ENCODE assay signal across 13 mouse cellular contexts in the genomic region with DNA sequence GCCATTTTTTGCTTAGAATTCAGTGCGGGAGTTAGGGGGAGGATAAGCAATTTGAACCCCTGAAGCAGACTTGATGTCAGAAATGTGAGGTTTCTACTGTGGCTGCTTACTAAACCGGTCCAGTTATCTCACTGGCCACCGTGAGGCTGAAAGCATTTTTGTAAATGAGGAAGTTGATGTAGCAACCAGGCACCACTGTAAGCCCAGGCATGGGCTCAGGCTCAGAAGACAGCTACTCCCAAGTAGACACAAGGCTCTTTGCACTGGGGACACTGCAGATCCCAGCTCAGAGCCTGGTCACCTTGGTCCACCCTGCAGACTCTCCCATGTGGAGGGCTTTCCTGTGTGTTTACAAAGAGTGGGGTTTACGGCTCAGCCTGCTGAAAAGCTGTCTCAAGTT.
DNase-seq lines count a peak whose midpoint lies in the region; ATAC-seq lines count a peak whose summit lies in the region.
"Had no signal": no experiment of that assay in that cellular context is flagged by ENCODE, and none has a peak within 500 bp of the region (broad histone marks: within the 10 kb centered on the region; RNA-seq: fewer than 3 reads in every experiment).

No protein-coding gene starts in this region.

- no peak overlapping the region for H3K9ac ChIP-seq in liver, embryonic 12.5 days
- H3K9ac ChIP-seq in midbrain, embryonic 14.5 days (replicated peaks; ENCODE audit: low read length): no peak overlapping the region
- H3K9ac ChIP-seq: midbrain, embryonic 13.5 days had no signal

- peak; percentile 48; the same call in 1 of the 2 replicates for ATAC-seq in liver, embryonic 12.5 days
- peak; percentile 92 to 95 for ATAC-seq in hematopoietic stem cell, adult 5-6 weeks (replicated peaks in 1 of 2; ENCODE audit: insufficient read depth in 1 of 2, low FRiP score in 2 of 2, low TSS enrichment in 1 of 2, low read depth in 1 of 2, poor library complexity in 2 of 2, severe bottlenecking in 2 of 2)
- no peak for ATAC-seq in midbrain, embryonic 14.5 days (ENCODE audit: low FRiP score, low TSS enrichment)
- ATAC-seq: activated CD4-positive, CD25-positive, alpha-beta regulatory T cell, adult 4 months; forebrain, embryonic 16.5 days; midbrain, embryonic 13.5 days had no signal

- H3K4me1 ChIP-seq in liver, embryonic 12.5 days: peaks cover 43% of the 10 kb centered on the region
- H3K4me1 ChIP-seq in midbrain, embryonic 14.5 days (ENCODE audit: control insufficient read depth, insufficient read depth, low read length): no peaks in the 10 kb centered on the region
- H3K4me1 ChIP-seq: midbrain, embryonic 13.5 days had no signal

- no peaks in the 10 kb centered on the region for H3K36me3 ChIP-seq in liver, embryonic 12.5 days
- H3K36me3 ChIP-seq in splenic B cell, adult 2 months (ENCODE audit: control insufficient read depth, insufficient read depth, low read length, poor library complexity, severe bottlenecking): no peaks in the 10 kb centered on the region
- H3K36me3 ChIP-seq in midbrain, embryonic 14.5 days (ENCODE audit: control insufficient read depth, insufficient read depth, low read length): no peaks in the 10 kb centered on the region

- H3K4me3 ChIP-seq in liver, embryonic 12.5 days: no peak overlapping the region
- H3K4me3 ChIP-seq in midbrain, embryonic 14.5 days (replicated peaks; ENCODE audit: low read depth, low read length): no peak overlapping the region
- H3K4me3 ChIP-seq: midbrain, embryonic 13.5 days had no signal

- intact Hi-C loops in heart, postnatal 10 days (cut with DNase I): no loop called here

- DNase-seq in liver (no peak), MEL-GATA-1-ER (ENCODE audit: extremely low read depth, low read depth) (peak; percentile 83)
- peak; percentile 68 for DNase-seq in splenic B cell, adult 2 months (ENCODE audit: low read depth, low spot score)
- DNase-seq in midbrain, embryonic 14.5 days: no peak
- no peak for DNase-seq in heart, postnatal 10 days
- DNase-seq: kidney, adult 11 months; layer of hippocampus, postnatal 36 days; thymus, postnatal 25 days had no signal

- H3K27me3 ChIP-seq in liver, embryonic 12.5 days (replicated peaks): no peaks in the 10 kb centered on the region
- H3K27me3 ChIP-seq in splenic B cell, adult 2 months (ENCODE audit: control insufficient read depth, insufficient read depth, low read length, poor library complexity, severe bottlenecking): no peaks in the 10 kb centered on the region
- H3K27me3 ChIP-seq in midbrain, embryonic 14.5 days (ENCODE audit: control insufficient read depth, insufficient read depth, low read length): no peaks in the 10 kb centered on the region
- H3K27me3 ChIP-seq: midbrain, embryonic 13.5 days had no signal

- no peaks in the 10 kb centered on the region for H3K9me3 ChIP-seq in liver, embryonic 12.5 days (replicated peaks)
- H3K9me3 ChIP-seq in midbrain, embryonic 14.5 days (ENCODE audit: control insufficient read depth, low read length): no peaks in the 10 kb centered on the region
- H3K9me3 ChIP-seq: midbrain, embryonic 13.5 days had no signal

- H3K4me2 ChIP-seq in liver, embryonic 12.5 days: no peak overlapping the region
- H3K4me2 ChIP-seq in midbrain, embryonic 14.5 days (ENCODE audit: low read length): no peak overlapping the region
- H3K4me2 ChIP-seq: midbrain, embryonic 13.5 days had no signal

- 26% methylated on average over 4 of the region's 4 CpGs for WGBS in liver, embryonic 12.5 days (ENCODE audit: insufficient replicate concordance)
- WGBS in midbrain, embryonic 14.5 days: 77% methylated on average over 4 of the region's 4 CpGs

- 0 out of 2 replicates have a peak overlapping the region, but pooled peaks have one; percentile 18 for H3K27ac ChIP-seq in liver, embryonic 12.5 days
- H3K27ac ChIP-seq in midbrain, embryonic 14.5 days (replicated peaks; ENCODE audit: low read depth, low read length): no peak overlapping the region
- H3K27ac ChIP-seq: midbrain, embryonic 13.5 days had no signal

Comparison
In these comparisons a context has a peak if more than half of its experiments do, and no peak if none do; other contexts are left out.
1. DNase-seq: peak in MEL-GATA-1-ER (single experiment) and splenic B cell, adult 2 months (single experiment); none in liver (single experiment), midbrain, embryonic 14.5 days (single experiment) and heart, postnatal 10 days (0 of 2).